Mouse (Mus musculus): Measurements from ENCODE around the gene Ldb3.

Ldb3 gene

GRCm38 (mm10) chr14:34590743-34591675 is 2.5 kb upstream of the Ldb3 start:
- no peak for DNase-seq (ENCODE audit: inconsistent ontology term)

DNA sequence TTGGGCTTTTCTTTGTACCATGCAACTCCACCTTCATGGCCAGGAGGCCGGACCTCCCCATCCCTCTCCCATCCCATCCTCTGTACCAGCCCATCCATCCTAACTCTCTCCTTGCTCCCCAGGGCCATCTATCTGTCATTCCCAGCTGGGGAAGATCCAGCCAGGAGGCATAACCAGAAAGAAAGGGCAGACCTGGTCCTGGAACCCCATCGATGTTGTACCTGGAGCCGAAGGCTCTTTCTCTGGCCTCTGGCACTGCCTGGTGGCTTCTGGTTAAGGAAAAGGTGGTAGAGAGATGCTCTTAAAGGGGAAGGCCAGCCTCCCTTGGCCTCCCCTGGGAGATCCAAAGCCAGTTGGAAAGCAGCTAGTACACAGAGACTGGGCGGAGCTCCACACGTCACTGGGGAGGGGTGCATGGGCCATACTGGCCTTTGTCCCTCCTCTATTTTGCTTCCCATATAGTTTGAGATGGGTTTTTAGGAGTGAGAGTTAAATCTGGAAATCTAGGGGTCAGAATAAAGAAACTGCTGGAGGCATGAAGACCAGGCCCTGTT is 1.6 kb upstream of the Ldb3 start:
- DNase-seq (ENCODE audit: inconsistent ontology term) = no peak

DNA sequence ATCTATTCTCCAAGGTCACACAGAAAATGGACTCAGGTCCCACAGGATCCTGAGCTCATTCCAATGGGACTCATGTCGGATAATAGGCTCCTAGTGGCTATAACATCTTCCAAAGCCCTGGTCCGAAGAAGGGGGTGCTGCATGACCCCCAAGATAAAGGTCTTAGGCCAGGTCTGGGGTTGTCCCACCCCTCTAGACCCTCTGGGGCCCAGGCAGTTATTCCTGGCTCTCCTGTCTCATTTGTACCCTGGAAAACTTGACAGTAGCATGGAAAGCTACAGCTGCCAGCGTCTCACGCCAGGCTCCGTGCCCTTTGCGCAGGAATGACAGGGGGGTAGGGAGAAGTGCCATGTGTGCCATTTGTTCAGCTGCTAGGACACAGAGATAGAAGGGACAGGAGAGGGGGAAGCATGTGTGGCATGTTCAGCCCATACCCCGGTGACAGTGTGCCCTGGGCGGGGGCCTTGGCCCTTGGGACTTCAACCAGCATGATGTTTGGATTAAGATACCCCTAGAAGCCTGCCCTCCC is 767 bp upstream of the Ldb3 start:
- no peak for DNase-seq (ENCODE audit: inconsistent ontology term)

GRCm38 (mm10) chr14:34588005-34588404 is 477 bp downstream of the Ldb3 start:
- DNase-seq (ENCODE audit: inconsistent ontology term) = no peak

DNA sequence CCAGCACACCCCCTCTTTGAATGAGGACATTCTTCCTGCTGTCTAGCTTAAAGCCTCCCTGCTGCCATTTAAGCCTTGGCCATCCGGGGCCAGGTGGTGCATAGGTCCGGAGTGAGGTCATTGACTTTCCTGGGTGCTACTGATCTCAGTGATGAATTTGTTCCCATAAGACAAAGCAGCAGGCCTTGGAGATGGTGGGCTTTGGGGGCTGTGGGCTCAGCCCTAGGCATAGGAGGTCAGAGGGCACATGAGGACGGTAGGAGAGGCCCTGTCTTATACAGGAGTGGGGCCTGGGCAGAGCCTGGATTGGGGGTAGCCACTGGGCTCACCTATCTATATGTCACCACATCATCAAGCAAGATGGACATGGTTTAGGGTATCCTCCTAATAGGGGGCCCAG is 1.6 kb downstream of the Ldb3 start:
- no peak for DNase-seq (ENCODE audit: inconsistent ontology term)

DNA sequence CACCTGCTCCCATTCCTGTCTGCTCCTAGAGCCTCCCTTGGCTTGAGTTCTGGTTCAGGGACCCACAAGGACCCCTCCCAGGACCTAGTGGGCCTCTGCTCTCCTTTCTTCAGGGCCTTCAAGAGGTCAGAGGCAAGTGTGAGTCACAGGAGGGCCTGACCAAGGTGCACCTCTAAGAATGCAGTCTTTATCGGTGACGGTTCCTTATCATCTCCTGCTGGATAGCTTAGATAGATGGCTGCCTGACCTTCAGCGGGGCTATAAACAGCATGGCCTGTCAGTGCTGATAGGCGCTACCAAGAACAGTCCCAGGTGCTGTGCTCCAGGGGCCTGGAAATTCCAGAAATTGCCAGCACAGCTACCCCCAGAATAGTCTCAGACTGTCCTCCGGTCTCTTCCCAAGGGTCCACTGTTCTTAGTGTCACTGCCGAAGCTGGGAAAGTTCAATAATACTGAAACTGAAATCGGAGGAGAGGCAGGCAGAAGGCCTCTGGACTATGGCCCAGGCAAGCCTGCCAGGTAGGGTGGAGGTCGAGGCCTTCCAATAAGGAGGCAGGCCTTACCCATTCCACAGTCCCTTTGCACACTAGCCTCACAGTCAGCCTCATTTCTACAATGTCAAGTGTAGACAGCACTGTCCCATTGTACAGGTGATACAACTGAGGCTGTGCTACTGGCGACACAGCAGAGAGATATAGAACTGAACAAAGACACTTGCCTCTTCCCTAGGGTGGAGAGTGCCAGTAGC is 3.0 kb downstream of the Ldb3 start:
- no peak for DNase-seq (ENCODE audit: inconsistent ontology term)

GRCm38 (mm10) chr14:34582740-34583427 is 5.6 kb downstream of the Ldb3 start:
- DNase-seq (ENCODE audit: inconsistent ontology term) = peak; percentile 72

- DNase-seq (ENCODE audit: inconsistent ontology term) = no peak
Measured at GRCm38 (mm10) chr14:34576858-34577257, 11.6 kb downstream of the Ldb3 start.

- no peak for DNase-seq (ENCODE audit: inconsistent ontology term)
Measured at GRCm38 (mm10) chr14:34574068-34574467, 14.4 kb downstream of the Ldb3 start.

DNA sequence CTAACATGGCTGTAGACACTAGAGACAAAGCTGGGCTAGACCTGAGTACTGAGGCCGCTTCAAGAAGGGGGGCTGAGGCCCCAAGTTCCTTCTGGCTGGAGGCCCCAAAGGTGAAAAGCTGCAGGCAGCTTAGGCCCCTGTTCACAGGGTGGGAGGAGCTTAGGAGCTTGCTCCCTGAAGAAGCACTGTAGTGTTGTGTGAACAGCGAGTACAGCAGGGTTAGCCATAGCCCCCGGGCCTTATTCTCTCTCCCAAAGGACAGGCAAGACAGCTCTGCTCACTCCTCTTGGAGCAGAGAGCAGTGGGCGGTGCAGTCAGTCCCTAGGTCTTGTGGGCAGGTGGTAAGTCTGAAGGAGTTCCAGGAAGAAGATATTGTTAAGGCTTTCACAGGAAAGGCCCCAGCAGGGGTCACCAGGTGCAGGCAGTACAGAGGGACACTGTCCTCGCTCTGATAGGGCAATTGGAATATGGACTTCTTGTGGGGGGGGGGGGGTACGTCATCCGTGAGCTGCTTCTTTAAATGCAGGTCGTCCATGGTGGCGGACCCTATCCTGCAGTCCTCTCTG is 15.1 kb downstream of the Ldb3 start:
- no peak for DNase-seq (ENCODE audit: inconsistent ontology term)

DNA sequence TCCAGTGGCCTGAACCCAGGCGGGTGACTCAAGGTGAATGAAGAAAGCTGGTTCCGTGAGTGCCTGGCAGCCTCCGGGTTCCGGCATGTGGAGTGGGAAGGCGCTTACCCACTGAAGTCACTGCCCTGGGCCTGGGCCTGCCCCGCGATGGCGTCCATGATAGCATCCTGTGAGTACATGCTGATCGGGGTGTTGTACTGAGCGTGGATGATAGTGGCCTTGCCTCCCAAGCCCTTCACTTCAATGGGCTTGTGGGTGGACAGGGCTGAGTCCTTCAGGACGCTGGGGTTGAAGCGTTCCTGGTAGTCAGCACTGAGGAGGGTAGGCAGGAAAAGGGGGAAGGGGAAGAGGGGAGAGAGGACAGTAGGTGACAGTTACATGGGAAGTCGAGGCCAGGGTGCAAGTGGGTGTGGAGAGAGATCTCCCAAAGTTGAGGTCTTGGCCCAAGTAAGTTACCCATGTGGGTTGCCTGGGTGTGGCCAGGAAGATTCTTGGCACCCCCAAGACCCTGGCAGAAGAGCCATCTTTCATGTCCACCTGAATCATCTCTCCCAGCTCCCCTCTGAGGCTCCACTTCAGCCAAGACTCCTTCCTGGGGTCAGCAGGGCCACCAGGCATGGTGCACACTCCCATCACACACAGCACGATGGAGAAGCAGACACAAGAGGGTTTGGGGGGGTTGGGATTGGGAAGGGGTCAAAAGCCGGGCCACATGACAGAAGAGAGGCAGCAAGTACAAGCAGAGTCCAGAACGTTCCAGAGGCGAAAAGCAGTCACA is 16.7 kb downstream of the Ldb3 start:
- DNase-seq (ENCODE audit: inconsistent ontology term) = no peak

- no peak for DNase-seq (ENCODE audit: inconsistent ontology term)
Measured at GRCm38 (mm10) chr14:34570903-34571302, 17.6 kb downstream of the Ldb3 start.

- peak; percentile 51 for DNase-seq (ENCODE audit: inconsistent ontology term)
Measured at GRCm38 (mm10) chr14:34570294-34570693, 18.2 kb downstream of the Ldb3 start.

GRCm38 (mm10) chr14:34569534-34570194 is 18.8 kb downstream of the Ldb3 start:
- DNase-seq (ENCODE audit: inconsistent ontology term) = no peak

- DNase-seq (ENCODE audit: inconsistent ontology term) = no peak
Measured at GRCm38 (mm10) chr14:34568626-34569025, 19.9 kb downstream of the Ldb3 start.

DNA sequence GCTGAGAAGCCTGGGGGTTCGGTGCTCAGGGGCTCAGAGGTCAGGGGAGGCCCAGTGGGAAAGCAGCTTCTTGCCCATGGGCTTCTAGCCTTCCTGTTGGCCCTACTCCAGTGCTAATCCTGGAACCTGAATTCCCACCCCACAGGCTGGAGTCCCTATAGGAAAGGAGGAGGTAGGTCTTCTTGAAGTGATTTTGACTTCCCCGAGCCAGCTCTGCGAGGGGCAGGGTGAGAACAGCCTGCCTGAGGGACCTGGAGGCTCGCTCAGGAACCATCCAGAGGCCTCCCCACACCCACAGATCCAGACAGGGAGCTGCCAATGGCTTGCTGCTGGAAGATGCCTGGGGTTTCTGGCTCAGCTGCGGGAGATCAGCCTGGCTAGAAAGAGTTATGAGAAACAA is 20.8 kb downstream of the Ldb3 start:
- peak; percentile 33 for DNase-seq (ENCODE audit: inconsistent ontology term)

- no peak for DNase-seq (ENCODE audit: inconsistent ontology term)
Measured at GRCm38 (mm10) chr14:34566530-34566929, 22.0 kb downstream of the Ldb3 start.

DNA sequence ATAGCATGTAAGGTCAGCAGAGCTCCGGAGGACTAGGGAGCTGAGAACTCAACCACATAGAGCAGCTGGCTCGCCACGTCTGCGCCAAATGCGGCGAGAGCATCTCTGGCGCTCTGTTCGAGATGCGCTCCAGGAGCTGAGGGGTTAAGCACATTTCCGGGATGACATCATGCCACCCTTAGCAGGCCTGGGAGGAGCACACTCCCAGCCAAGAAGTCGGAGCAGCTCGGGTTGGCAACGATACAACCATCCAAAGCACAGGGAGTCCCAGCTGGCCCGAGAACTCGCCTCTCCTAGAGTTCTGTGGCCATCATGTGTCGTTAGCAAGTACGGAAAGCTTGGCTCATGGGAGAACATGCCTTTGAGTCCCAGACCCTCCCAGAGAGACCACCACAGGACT is 22.8 kb downstream of the Ldb3 start:
- no peak for DNase-seq (ENCODE audit: inconsistent ontology term)

GRCm38 (mm10) chr14:34564646-34565045 is 23.8 kb downstream of the Ldb3 start:
- DNase-seq (ENCODE audit: inconsistent ontology term) = no peak

DNA sequence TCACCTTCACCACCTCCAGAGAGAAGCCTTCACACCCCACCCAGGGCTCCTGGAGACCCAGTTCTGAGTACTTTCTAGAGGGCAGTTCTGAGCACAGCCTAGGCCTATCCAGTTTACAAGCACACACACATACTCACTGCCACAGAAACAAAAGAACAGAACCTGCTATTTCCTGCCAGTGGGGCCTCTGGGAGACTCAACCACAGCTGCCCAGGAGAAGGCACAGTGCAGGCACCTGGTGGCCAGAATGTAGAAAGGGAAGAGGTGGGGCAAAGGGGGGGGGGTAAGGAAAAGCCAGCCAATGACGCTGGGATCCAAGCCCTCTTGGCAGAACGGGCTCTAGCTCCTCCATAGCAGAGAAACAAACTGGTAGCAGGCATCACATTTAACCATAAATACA is 26.1 kb downstream of the Ldb3 start:
- DNase-seq (ENCODE audit: inconsistent ontology term) = no peak

All from Muller cell, postnatal 12 days (primary cell).